Mouse (Mus musculus): ENCODE results near the gene Ptpro. TPM values are rescaled to one million over a fixed set of nuclear protein-coding genes. Genes with fewer than 3 reads are reported as not detected.
"Not testable (repeated sequence)": the region's sequence is repeated elsewhere in the genome, so short reads cannot be mapped to it uniquely, and the experiment has no call there.

The Ptpro gene
- polyA plus RNA-seq, 2 experiments = 2.0 to 2.3 TPM

DNA sequence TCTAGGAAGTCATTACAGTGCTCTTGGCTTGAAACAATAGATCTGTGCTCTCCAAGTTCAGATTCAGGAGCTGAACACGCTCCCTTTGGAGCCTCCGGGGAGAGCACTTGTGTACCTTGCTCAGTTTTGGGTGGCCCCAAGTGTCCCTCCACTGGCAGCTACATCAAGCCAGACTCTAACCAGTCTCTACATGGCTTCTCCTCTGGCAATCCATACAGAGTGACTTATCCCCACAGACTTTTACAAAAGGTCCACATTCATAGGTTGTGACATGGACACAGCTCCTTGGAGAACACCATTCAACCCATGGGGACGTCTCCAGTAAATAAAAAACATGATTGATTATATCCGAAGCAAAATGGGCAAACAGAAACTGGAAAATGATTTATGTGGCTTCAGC, 185.4 kb downstream of the Ptpro start:
- no peak for DNase-seq (ENCODE audit: low spot score)
- no peak for TF ChIP-seq POLR2A (IDR thresholded peaks at IDR 0.05; ENCODE audit: borderline replicate concordance, extremely low read depth, insufficient read depth, insufficient read length)
- no peaks in the 10 kb centered on the region for H3K27me3 ChIP-seq (ENCODE audit: control insufficient read depth, insufficient read depth, low read length)
- H3K27ac ChIP-seq (replicated peaks; ENCODE audit: low read depth, low read length) = no peak overlapping the region
- no peak overlapping the region for H3K9ac ChIP-seq (ENCODE audit: low read depth, low read length, severe bottlenecking)
- no peaks in the 10 kb centered on the region for H3K36me3 ChIP-seq (ENCODE audit: control insufficient read depth, insufficient read depth, low read length)
- no peak overlapping the region for H3K4me2 ChIP-seq (replicated peaks; ENCODE audit: low read depth, low read length, severe bottlenecking)
- ATAC-seq (ENCODE audit: low FRiP score, low read depth) = no peak
- 67% methylated on average over 4 of the region's 4 CpGs for WGBS
- no peaks in the 10 kb centered on the region; the same call in 1 of the 2 replicates for H3K4me1 ChIP-seq (ENCODE audit: control insufficient read depth, insufficient read depth, low read length)
- H3K4me3 ChIP-seq (replicated peaks; ENCODE audit: low read length) = no peak overlapping the region
- H3K9me3 ChIP-seq (ENCODE audit: control insufficient read depth, low read length) = no peaks in the 10 kb centered on the region

DNA sequence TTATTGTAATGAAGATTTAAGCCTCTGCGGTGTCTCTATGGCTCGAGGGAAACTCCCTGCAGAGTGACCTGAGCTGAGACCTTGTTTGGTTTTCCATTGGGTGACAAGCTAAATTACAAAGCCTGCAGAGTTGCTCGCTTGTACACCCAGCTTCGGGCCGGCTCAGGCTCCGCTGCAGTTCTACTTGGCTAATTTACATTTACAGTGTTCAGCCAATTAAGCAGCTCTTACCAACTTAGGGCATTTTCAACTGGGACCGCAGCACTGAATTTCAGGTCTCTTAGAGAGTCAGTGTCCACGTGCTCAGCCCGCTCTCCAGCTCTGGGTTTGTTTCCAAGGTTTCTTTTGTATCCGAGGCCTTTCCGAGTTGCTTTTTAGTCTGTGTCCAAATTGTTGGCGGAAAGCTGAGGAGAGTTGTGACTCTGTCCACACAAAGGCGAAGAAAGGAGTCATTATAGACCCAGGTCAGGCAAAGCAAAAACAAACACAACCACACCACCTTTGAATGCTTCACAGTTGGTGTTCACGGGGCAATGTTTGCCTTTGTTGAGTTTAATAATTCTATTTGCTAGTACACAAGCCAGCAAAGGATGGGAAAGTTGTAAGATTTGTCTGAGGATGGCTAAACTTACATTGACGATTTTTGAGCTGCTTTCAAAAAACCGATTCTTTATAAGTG, 185.9 kb downstream of the Ptpro start:
- H3K36me3 ChIP-seq (ENCODE audit: control insufficient read depth, insufficient read depth, low read length) = no peaks in the 10 kb centered on the region
- TF ChIP-seq POLR2A (IDR thresholded peaks at IDR 0.05; ENCODE audit: borderline replicate concordance, extremely low read depth, insufficient read depth, insufficient read length) = no peak
- no peak overlapping the region for H3K9ac ChIP-seq (ENCODE audit: low read depth, low read length, severe bottlenecking)
- no peak for ATAC-seq (ENCODE audit: low FRiP score, low read depth)
- H3K4me3 ChIP-seq (replicated peaks; ENCODE audit: low read length) = no peak overlapping the region
- H3K9me3 ChIP-seq (ENCODE audit: control insufficient read depth, low read length) = no peaks in the 10 kb centered on the region
- no peak overlapping the region for H3K27ac ChIP-seq (replicated peaks; ENCODE audit: low read depth, low read length)
- DNase-seq (ENCODE audit: low spot score) = no peak
- H3K27me3 ChIP-seq (ENCODE audit: control insufficient read depth, insufficient read depth, low read length) = no peaks in the 10 kb centered on the region
- no peak overlapping the region for H3K4me2 ChIP-seq (replicated peaks; ENCODE audit: low read depth, low read length, severe bottlenecking)
- WGBS = 48% methylated on average over 16 of the region's 16 CpGs
- no peaks in the 10 kb centered on the region; the same call in 1 of the 2 replicates for H3K4me1 ChIP-seq (ENCODE audit: control insufficient read depth, insufficient read depth, low read length)

DNA sequence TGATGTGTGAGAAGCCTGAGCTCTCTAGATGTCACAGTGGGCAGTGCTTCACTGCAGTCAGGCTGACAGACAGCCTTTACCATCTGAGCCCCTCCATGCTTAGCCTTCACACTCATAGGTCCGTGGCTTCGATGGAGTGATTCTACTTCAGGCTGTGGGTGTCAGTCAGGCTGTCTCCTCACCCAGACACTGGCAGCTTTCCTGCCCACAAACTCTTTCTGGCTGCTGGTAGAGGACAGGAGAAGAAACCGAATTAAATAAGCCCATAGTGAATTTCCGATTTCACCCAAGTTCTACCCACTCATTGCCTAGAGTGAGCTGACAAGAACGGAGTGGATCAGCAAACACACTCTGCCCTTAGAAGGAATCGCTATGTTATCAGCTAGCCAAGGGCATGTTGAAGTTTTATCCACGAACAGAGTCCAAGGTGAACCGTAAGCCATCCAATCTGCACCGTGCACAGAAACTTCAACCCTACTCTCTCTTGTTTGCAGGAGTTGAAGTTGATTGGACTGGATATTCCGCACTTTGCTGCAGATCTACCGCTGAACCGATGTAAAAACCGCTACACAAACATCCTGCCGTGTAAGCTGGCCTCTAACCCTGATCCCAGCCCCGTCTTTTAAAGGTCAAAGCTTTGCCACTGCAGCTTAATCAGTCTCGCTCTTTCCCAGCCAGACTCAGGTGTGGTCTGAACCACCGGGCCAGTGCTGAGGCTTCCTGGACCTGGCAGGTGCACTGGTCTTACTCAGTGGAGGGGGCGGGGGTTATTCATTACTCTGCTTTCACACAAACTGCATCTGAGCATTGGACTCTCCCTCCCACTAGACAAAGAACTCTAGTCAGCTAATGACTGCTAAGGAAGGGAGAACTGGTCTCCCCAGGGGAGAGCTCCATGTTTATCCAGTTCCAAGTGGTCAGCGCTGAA, 188.7 kb downstream of the Ptpro start:
- Histone ChIP-seq H3K27ac (replicated peaks; ENCODE audit: low read depth, low read length) (no peak overlapping the region), H3K4me1 (ENCODE audit: control insufficient read depth, insufficient read depth, low read length) (no peaks in the 10 kb centered on the region), H3K9me3 (ENCODE audit: control insufficient read depth, low read length) (no peaks in the 10 kb centered on the region), H3K4me3 (replicated peaks; ENCODE audit: low read length) (no peak overlapping the region), H3K4me2 (replicated peaks; ENCODE audit: low read depth, low read length, severe bottlenecking) (no peak overlapping the region), H3K36me3 (ENCODE audit: control insufficient read depth, insufficient read depth, low read length) (no peaks in the 10 kb centered on the region), H3K27me3 (ENCODE audit: control insufficient read depth, insufficient read depth, low read length) (no peaks in the 10 kb centered on the region), H3K9ac (ENCODE audit: low read depth, low read length, severe bottlenecking) (no peak overlapping the region)
- DNase-seq (ENCODE audit: low spot score) (no peak), ATAC-seq (ENCODE audit: low FRiP score, low read depth) (no peak)
- TF ChIP-seq POLR2A (IDR thresholded peaks at IDR 0.05; ENCODE audit: borderline replicate concordance, extremely low read depth, insufficient read depth, insufficient read length) = no peak
- 87% methylated on average over 19 of the region's 19 CpGs for WGBS

DNA sequence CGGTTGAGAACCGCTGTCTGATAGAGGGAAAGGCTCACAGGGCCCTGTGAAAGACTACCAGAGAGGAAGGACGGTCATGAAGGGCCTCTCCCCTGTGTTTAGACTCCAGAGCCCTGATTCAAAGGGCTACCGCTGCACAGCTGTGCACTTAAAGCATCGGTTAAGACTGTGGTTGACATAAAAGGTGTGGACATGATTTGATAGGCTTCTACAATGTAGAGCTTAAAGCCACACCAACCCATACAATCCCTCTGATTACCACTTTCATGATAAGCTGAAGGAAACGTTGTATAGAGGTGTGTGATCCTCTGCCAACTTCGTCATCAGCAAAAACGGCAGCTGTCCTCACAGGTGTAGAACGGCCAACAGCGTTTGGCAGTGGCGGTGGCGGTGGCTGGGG, 191.0 kb downstream of the Ptpro start:
- H3K9ac ChIP-seq (ENCODE audit: low read depth, low read length, severe bottlenecking) = no peak overlapping the region
- no peak for TF ChIP-seq POLR2A (IDR thresholded peaks at IDR 0.05; ENCODE audit: borderline replicate concordance, extremely low read depth, insufficient read depth, insufficient read length)
- DNase-seq (ENCODE audit: low spot score) (no peak), ATAC-seq (ENCODE audit: low FRiP score, low read depth) (no peak)
- 86% methylated on average over 12 of the region's 12 CpGs for WGBS
- no peak overlapping the region for H3K4me3 ChIP-seq (replicated peaks; ENCODE audit: low read length)
- H3K36me3 ChIP-seq (ENCODE audit: control insufficient read depth, insufficient read depth, low read length) = no peaks in the 10 kb centered on the region
- H3K4me1 ChIP-seq (ENCODE audit: control insufficient read depth, insufficient read depth, low read length) = peaks cover 4% of the 10 kb centered on the region; the same call in 1 of the 2 replicates
- no peak overlapping the region for H3K4me2 ChIP-seq (replicated peaks; ENCODE audit: low read depth, low read length, severe bottlenecking)
- H3K9me3 ChIP-seq (ENCODE audit: control insufficient read depth, low read length) = no peaks in the 10 kb centered on the region
- no peaks in the 10 kb centered on the region for H3K27me3 ChIP-seq (ENCODE audit: control insufficient read depth, insufficient read depth, low read length)
- no peak overlapping the region for H3K27ac ChIP-seq (replicated peaks; ENCODE audit: low read depth, low read length)

DNA sequence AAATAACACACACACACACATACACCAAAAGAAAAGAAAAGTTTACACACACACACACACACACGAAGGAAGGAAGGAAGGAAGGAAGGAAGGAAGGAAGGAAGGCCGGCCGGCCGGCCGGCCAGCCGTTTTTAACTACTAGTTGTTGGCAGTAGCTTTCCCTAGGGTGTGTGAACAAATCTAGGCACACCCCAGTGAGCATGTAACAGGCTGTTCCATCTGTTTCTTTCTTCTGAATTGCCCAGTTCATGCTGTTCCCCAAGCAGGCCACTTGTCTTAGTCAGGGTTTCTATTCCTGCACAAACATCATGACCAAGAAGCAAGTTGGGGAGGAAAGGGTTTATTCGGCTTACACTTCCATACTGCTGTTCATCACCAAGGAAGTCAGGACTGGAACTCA, 194.0 kb downstream of the Ptpro start:
- H3K4me2 ChIP-seq (replicated peaks; ENCODE audit: low read depth, low read length, severe bottlenecking); ATAC-seq (ENCODE audit: low FRiP score, low read depth); H3K27me3 ChIP-seq (ENCODE audit: control insufficient read depth, insufficient read depth, low read length); H3K9ac ChIP-seq (ENCODE audit: low read depth, low read length, severe bottlenecking); H3K9me3 ChIP-seq (ENCODE audit: control insufficient read depth, low read length); H3K36me3 ChIP-seq (ENCODE audit: control insufficient read depth, insufficient read depth, low read length); H3K27ac ChIP-seq (replicated peaks; ENCODE audit: low read depth, low read length); H3K4me3 ChIP-seq (replicated peaks; ENCODE audit: low read length); DNase-seq (ENCODE audit: low spot score): not testable (repeated sequence)
- WGBS = 77% methylated on average over 6 of the region's 7 CpGs
- peaks cover 12% of the 10 kb centered on the region for H3K4me1 ChIP-seq (ENCODE audit: control insufficient read depth, insufficient read depth, low read length)

Measured in limb, embryonic 14.5 days (tissue).